Mouse (Mus musculus) G1E (cell line): ENCODE results near the gene Smoc2.

ENCODE experiments used
- CTCF ChIP-seq: IDR thresholded peaks from 2 replicates; pipeline ENCODE4 v1.5.1; 2012; ENCODE audit warnings: low read depth, low read length, inconsistent platforms, mixed read lengths
- GATA1 ChIP-seq: IDR thresholded peaks from 2 replicates; pipeline ENCODE4 v1.6.1; 2012; ENCODE audit warnings: borderline replicate concordance, low read length, inconsistent platforms, mixed read lengths
- GATA2 ChIP-seq: IDR thresholded peaks from 2 replicates; pipeline ENCODE4 v1.6.1; 2012; ENCODE audit warnings: low read depth, low read length, inconsistent platforms, borderline replicate concordance
- POLR2AphosphoS5 ChIP-seq: IDR thresholded peaks from 2 replicates; pipeline ENCODE4 v1.6.1; 2012; ENCODE audit warnings: low read depth, low read length, inconsistent platforms; ENCODE audit not compliant: insufficient replicate concordance
- TAL1 ChIP-seq: conservative IDR thresholded peaks from 2 replicates; pipeline ENCODE4 v1.6.1; 2012; ENCODE audit warnings: low read depth, low read length, inconsistent platforms, mixed read lengths

GRCm38 (mm10) chr17:14326156-14326555, 46.9 kb downstream of the Smoc2 start:
- TF ChIP-seq CTCF (no peak), POLR2AphosphoS5 (no peak), GATA1 (no peak), TAL1 (no peak), GATA2 (no peak)
